Mouse (Mus musculus): Measurements from ENCODE around the gene Pla2g5. TPM values are rescaled to one million over a fixed set of nuclear protein-coding genes. Genes with fewer than 3 reads are reported as not detected.
"Not testable (repeated sequence)": the region's sequence is repeated elsewhere in the genome, so short reads cannot be mapped to it uniquely, and the experiment has no call there.

Pla2g5 gene
- polyA plus RNA-seq (2016; fragmentation: Nextera tagmentation; extraction: Ambion mirVana): not detected in 2 replicates

DNA sequence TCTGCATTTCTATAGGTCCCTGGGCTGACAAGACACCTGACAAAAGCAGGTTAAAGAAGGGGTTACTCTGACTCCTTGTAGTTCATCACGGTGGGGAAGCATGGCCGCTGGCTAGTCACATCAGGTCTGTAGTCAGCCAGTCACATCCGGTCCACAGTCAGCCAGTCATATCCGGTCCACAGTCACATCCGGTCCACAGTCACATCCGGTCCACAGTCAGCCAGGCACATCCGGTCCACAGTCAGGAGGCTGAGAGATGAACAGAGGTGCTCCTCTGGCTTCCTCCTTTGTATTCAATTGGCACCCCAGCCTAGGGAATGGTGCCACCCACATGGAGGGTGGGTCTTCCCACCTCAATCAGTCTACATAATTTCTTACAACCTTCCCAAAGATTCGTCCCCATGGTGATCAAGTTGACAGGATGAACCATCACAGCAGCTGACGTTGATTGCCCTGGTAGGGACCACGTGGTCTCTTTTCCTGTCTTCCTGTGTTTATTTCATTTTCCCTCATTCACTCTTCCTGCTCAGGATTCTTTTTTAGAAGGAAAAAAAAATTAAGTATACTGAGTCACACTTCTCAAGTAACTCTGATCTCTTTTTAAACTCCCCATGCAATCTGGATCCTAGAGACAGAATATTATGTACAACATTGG lies at the start of gene Pla2g5:
Gene Pla2g5 (minus strand): TSS at position 139 of the 655 bp plus-strand sequence.
- H3K4me2 ChIP-seq (replicated peaks): no peak within 1 kb of the TSS
- no peak within 1 kb of the TSS for H3K4me3 ChIP-seq
- WGBS: 74% methylated on average over 10 of the region's 10 CpGs
- no peaks in the 10 kb centered on the region for H3K36me3 ChIP-seq
- H3K27me3 ChIP-seq: no peaks in the 10 kb centered on the region
- H3K9me3 ChIP-seq (replicated peaks): no peaks in the 10 kb centered on the region
- no peak for ATAC-seq (ENCODE audit: low FRiP score)
- no peak within 1 kb of the TSS for H3K9ac ChIP-seq
- H3K4me1 ChIP-seq: peaks cover 6% of the 10 kb centered on the region; the same call in 1 of the 2 replicates
- no peak within 1 kb of the TSS for H3K27ac ChIP-seq

DNA sequence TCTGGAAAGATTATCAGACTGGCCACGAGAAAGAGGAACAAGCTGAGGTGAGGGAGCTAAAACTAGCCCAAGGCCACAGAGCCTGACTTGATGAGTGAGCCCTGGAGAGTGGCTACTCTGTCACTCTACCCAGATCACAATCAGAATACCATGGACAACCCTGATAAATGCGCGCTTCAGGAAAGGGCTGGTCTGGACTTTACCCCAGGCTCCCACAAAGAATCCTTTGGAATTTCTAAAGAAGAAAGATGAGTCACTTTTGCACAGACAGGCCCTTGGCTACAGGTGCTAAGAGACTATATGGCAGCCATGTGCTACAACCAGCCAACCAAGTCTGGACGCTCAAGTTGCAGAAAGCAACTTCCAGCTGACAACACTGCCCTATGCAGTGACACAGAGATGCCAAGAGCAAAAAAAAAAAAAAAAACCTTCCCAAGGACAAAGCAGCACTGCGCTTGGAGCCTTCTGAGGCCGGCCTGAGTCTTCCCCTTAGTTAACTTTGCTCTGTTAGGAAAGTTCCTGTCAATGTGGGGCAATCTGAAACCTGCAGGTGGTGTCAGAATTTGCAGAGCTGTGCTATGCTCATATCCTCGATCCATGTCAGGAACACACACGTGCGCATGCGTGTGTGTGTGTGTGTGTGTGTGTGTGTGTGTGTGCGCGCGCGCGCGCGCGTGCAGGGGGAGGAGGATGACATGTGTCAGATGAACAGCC lies 42.5 kb upstream of the Pla2g5 start:
- H3K4me3 ChIP-seq: no peak overlapping the region
- no peak overlapping the region for H3K27ac ChIP-seq
- no peak overlapping the region for H3K4me2 ChIP-seq (replicated peaks)
- H3K9me3 ChIP-seq (replicated peaks): no peaks in the 10 kb centered on the region
- 96% methylated on average over 18 of the region's 18 CpGs for WGBS
- peaks cover 77% of the 10 kb centered on the region for H3K36me3 ChIP-seq
- H3K9ac ChIP-seq: no peak overlapping the region
- peaks cover 5% of the 10 kb centered on the region for H3K4me1 ChIP-seq
- ATAC-seq (ENCODE audit: low FRiP score): no peak
- no peaks in the 10 kb centered on the region for H3K27me3 ChIP-seq

DNA sequence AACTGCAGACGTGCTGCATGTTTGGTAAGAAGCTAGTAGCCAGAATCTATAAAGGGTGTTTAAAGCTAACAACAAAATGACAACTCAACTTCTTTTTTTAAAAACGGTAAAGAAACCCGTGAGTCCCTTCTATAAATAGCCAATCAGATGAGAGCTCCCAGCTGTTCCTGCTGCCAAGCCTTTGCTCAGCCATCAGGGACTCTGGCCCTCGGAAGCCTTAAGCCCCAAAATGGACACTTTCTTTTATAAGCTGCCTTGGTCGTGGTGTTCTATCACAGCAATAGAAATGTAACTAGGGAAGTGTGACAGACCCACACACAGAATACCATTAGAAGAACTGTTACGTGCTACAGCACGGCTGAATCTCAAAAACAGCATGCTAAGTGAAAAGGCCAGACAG lies 36.1 kb upstream of the Pla2g5 start:
- no peak overlapping the region for H3K27ac ChIP-seq
- H3K4me2 ChIP-seq (replicated peaks): no peak overlapping the region
- no peak overlapping the region for H3K4me3 ChIP-seq
- H3K9me3 ChIP-seq (replicated peaks): no peaks in the 10 kb centered on the region
- no peak for ATAC-seq (ENCODE audit: low FRiP score)
- no peaks in the 10 kb centered on the region; the same call in 1 of the 2 replicates for H3K27me3 ChIP-seq
- H3K36me3 ChIP-seq: peaks cover 84% of the 10 kb centered on the region
- no peaks in the 10 kb centered on the region for H3K4me1 ChIP-seq
- WGBS: 92% methylated on average over 7 of the region's 7 CpGs
- no peak overlapping the region for H3K9ac ChIP-seq

DNA sequence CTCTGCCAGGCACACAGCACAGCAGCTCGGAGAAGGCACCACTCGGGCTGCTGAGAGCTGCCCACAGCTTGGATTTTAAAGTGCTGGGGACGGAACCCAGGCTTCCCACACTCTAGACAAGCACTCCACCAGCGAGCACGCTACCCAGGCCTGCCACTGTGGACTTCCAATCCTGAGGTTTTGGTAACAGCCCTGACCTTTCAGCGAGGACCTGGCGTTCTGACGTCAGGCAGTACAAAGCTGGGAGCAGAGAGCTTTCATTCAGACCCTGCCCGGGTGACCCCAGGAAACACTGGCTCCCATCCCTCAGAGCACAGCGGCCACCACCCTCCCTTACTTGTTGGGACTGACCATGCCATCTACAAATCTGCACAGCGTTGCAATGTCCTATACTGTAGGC lies 30.5 kb upstream of the Pla2g5 start:
- H3K9me3 ChIP-seq (replicated peaks); ATAC-seq (ENCODE audit: low FRiP score); H3K27me3 ChIP-seq; H3K27ac ChIP-seq; H3K4me3 ChIP-seq; H3K9ac ChIP-seq; H3K4me2 ChIP-seq (replicated peaks); H3K4me1 ChIP-seq: not testable (repeated sequence)
- peaks cover 63% of the 10 kb centered on the region for H3K36me3 ChIP-seq
- 92% methylated on average over 11 of the region's 11 CpGs for WGBS

DNA sequence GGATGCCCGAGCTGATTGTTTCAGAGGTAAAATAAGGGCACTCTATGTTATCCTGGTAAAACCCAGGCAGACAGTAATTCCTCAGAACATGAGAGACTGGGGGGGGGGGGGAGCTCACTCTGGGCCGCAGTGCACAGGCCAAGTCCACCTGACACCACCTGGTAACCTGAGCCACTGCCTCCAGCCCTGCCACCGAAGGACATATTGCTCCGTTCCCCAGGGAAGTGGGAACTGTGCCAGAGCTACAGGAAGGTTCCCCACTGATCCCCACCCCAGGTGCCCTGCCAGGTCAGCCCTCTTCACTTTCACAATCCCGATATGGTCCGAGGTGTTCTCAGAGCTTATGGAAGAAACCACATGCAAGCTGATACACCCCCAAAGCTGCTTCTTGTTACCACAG lies 29.4 kb upstream of the Pla2g5 start:
- no peak overlapping the region for H3K27ac ChIP-seq
- 85% methylated on average over 6 of the region's 6 CpGs for WGBS
- H3K9ac ChIP-seq: no peak overlapping the region
- H3K36me3 ChIP-seq: peaks cover 55% of the 10 kb centered on the region
- ATAC-seq (ENCODE audit: low FRiP score): no peak
- H3K4me2 ChIP-seq (replicated peaks): no peak overlapping the region
- H3K4me1 ChIP-seq: no peaks in the 10 kb centered on the region
- no peak overlapping the region for H3K4me3 ChIP-seq
- H3K9me3 ChIP-seq (replicated peaks): no peaks in the 10 kb centered on the region
- H3K27me3 ChIP-seq: no peaks in the 10 kb centered on the region; the same call in 1 of the 2 replicates

DNA sequence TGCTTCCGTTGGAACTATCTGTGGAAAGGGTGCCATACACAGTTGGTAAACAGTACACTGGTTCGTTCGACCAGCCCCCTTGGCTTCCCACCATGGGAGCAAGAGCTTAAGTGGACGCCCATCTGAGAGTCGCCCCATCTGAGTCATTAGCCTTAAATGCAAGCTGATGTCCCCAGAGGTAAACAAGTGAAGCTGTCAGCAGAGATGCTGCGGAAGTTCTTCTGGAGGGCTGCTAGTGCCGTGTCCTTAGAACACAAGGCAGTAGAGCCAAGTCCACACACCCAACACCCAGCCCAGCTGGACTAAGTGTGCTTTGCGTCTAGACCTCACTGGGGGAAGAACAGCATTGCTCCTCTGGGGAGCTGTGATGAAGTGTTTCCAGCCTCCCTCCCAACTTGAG lies 26.4 kb upstream of the Pla2g5 start:
- Histone ChIP-seq H3K27ac (no peak overlapping the region), H3K36me3 (peaks cover 26% of the 10 kb centered on the region), H3K4me3 (no peak overlapping the region), H3K27me3 (no peaks in the 10 kb centered on the region), H3K4me2 (replicated peaks) (no peak overlapping the region), H3K9ac (no peak overlapping the region), H3K9me3 (replicated peaks) (no peaks in the 10 kb centered on the region), H3K4me1 (no peaks in the 10 kb centered on the region)
- no peak for ATAC-seq (ENCODE audit: low FRiP score)
- WGBS: 75% methylated on average over 8 of the region's 8 CpGs

DNA sequence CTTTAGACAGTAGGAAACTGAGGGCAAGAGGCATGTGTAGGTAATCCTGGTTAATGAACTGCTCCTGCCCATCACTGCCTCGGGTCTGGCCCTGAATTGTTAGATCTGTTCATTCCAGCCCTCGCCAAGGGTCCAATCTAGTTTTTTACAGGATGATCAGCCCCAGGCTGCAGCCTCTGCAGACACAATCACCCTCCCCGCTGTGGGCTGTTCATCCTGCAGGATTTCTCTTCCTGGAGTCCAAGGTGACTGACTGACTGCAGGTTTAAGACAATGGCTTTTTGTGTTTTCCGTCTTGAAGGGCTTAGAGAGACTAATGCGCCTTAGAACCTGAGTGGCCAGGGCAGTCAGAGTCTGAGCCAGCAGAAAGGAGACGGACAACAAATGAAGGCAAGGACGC lies 25.9 kb upstream of the Pla2g5 start:
- Histone ChIP-seq H3K27me3 (no peaks in the 10 kb centered on the region), H3K4me2 (replicated peaks) (no peak overlapping the region)
- WGBS: 54% methylated on average over 7 of the region's 7 CpGs

DNA sequence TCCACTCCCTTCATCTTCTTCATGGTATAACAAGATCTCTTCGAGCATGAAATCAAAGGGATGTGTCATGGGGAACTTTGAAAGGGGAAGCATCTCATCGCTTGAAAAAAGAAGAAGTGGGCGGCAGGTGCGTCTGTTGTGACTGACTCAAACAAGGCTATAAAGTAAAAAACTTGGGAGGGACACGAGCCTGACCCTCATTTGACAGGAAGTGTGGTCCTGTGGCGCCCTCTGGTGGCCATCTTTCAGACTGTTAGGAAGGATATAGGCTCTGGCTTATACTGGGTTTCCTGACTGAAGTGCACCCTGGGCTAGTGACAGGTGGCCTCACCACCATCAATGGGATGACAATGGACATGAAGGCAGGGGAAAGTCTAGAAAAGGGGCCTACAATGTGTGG lies 21.0 kb upstream of the Pla2g5 start:
- Histone ChIP-seq H3K27ac (no peak overlapping the region), H3K27me3 (peaks cover 11% of the 10 kb centered on the region; the same call in 1 of the 2 replicates), H3K4me3 (no peak overlapping the region), H3K9me3 (replicated peaks) (no peaks in the 10 kb centered on the region), H3K9ac (no peak overlapping the region), H3K36me3 (no peaks in the 10 kb centered on the region), H3K4me2 (replicated peaks) (no peak overlapping the region), H3K4me1 (peaks cover 9% of the 10 kb centered on the region)
- WGBS: 17% methylated on average over 6 of the region's 6 CpGs
- no peak for ATAC-seq (ENCODE audit: low FRiP score)

More for the DNA sequence above, 25.9 kb upstream of the Pla2g5 start:
- no peaks in the 10 kb centered on the region for H3K9me3 ChIP-seq (replicated peaks)
- H3K4me1 ChIP-seq: no peaks in the 10 kb centered on the region
- no peak overlapping the region for H3K27ac ChIP-seq
- H3K4me3 ChIP-seq: no peak overlapping the region
- no peak for ATAC-seq (ENCODE audit: low FRiP score)
- peaks cover 22% of the 10 kb centered on the region for H3K36me3 ChIP-seq
- no peak overlapping the region for H3K9ac ChIP-seq

DNA sequence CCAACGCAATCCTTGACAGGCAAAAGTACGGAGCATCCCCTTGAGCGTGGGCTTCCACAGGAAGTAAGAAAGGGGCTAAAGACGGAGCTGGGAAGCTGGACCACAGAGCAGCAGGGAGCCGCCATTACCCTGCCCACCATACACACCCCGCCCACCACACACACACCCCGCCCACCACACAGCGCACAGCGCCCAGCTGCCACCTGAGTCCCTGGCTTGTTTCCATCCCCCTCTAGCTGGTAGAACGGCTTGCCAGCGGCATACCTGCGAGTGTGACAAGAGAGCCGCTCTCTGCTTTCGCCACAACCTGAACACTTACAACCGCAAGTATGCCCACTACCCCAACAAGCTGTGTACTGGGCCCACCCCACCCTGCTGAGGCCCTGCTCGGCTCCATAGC lies 18.9 kb upstream of the Pla2g5 start:
- no peaks in the 10 kb centered on the region for H3K36me3 ChIP-seq
- WGBS: 11% methylated on average over 16 of the region's 16 CpGs
- H3K27ac ChIP-seq: no peak overlapping the region
- H3K4me3 ChIP-seq: peak overlapping the region; percentile 1; the same call in 1 of the 2 replicates
- peaks cover 15% of the 10 kb centered on the region for H3K4me1 ChIP-seq
- ATAC-seq (ENCODE audit: low FRiP score): peak; percentile 54; the same call in 1 of the 2 replicates
- H3K27me3 ChIP-seq: peaks cover 11% of the 10 kb centered on the region; the same call in 1 of the 2 replicates
- H3K4me2 ChIP-seq (replicated peaks): peak overlapping the region; percentile 39
- H3K9ac ChIP-seq: peak overlapping the region; percentile 2
- no peaks in the 10 kb centered on the region for H3K9me3 ChIP-seq (replicated peaks)

DNA sequence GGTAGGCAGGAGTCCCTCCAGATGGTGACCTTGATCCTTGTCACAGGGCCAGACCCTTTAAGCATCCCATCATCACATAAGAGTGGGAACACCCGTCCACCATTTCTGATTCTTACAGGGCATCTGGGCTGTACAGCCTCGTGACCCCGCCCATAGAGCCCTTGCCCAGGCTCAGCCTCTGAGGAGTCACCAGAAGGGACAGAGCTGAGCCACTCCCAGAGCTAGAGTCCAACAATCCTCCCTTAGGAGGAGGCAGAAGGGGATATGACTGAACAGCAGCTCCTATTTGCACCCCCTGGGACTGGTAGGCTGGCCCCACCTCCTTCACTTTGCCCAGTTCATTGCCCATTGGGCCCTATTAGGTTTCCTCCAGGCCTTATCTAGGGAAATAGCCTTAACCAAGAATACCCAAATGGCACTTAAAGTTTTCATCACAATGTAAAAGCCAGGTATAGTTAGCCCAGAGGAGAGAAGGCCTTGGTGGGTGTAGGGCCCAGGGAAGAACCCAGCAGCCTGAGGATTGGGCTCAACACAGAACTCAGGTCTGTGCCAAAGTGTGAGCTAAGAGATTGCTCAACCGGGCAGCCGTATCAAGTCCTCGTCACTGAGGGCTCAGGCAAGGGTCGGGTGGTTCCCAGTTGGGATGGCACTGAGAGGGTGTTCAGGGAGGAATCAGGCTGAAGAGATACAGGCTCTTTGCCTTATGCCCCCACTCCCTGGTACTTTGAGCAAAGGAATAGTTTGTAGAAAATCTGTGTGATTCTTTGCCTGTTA lies 17.7 kb upstream of the Pla2g5 start:
- no peak overlapping the region for H3K27ac ChIP-seq
- no peak overlapping the region for H3K9ac ChIP-seq
- H3K9me3 ChIP-seq (replicated peaks): no peaks in the 10 kb centered on the region
- no peak overlapping the region for H3K4me3 ChIP-seq
- ATAC-seq (ENCODE audit: low FRiP score): no peak
- H3K27me3 ChIP-seq: peaks cover 11% of the 10 kb centered on the region; the same call in 1 of the 2 replicates
- H3K4me1 ChIP-seq: peaks cover 15% of the 10 kb centered on the region
- H3K36me3 ChIP-seq: no peaks in the 10 kb centered on the region
- H3K4me2 ChIP-seq (replicated peaks): no peak overlapping the region
- WGBS: 84% methylated on average over 7 of the region's 7 CpGs

DNA sequence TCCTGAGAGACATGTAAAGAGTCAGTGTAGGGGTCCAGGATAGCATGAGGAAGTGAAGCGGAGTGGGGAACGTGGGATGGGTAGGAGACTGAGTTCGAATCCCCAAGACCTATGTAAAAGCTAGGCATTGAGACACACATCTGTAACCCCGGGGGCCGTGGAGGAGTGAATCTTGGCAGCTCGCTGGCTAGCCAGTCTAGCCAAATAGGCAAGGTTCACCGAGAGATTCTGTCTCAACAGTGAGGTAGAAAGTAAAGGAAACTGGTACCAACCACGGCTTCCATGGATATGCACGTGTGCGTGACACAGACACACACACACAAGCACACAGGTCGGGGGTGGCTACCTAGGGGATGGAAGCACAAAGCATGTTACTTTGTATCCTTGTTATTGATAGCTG lies 16.5 kb upstream of the Pla2g5 start:
- ATAC-seq (ENCODE audit: low FRiP score): no peak
- H3K4me2 ChIP-seq (replicated peaks): no peak overlapping the region
- H3K27ac ChIP-seq: no peak overlapping the region
- H3K9ac ChIP-seq: no peak overlapping the region
- H3K36me3 ChIP-seq: no peaks in the 10 kb centered on the region
- H3K9me3 ChIP-seq (replicated peaks): no peaks in the 10 kb centered on the region
- H3K27me3 ChIP-seq: peaks cover 11% of the 10 kb centered on the region; the same call in 1 of the 2 replicates
- WGBS: 86% methylated on average over 11 of the region's 11 CpGs
- H3K4me3 ChIP-seq: no peak overlapping the region
- peaks cover 15% of the 10 kb centered on the region for H3K4me1 ChIP-seq

DNA sequence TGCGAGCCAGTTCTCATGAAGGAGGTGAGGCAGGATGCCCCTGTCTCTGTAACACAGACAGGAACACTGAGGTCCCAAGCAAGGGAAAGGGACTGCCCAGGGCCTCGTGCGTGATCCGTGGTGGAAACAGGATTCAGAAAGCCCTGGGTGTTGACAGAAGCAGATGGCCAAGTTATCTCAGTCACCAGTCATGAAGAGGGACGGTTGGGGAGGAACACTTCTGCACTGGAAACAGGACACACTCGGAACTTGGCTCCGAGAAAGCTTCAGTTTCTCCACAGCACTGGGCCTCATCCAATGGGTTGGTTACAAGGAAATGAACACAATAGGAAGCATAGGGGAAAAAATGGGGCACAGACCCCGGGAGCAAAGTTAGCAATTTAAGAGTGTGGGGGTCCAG lies 15.5 kb upstream of the Pla2g5 start:
- Histone ChIP-seq H3K9ac (no peak overlapping the region), H3K9me3 (replicated peaks) (no peaks in the 10 kb centered on the region), H3K4me3 (no peak overlapping the region), H3K27ac (no peak overlapping the region), H3K36me3 (no peaks in the 10 kb centered on the region), H3K4me2 (replicated peaks) (no peak overlapping the region), H3K27me3 (peaks cover 11% of the 10 kb centered on the region; the same call in 1 of the 2 replicates), H3K4me1 (peaks cover 15% of the 10 kb centered on the region)
- 64% methylated on average over 8 of the region's 8 CpGs for WGBS
- no peak for ATAC-seq (ENCODE audit: low FRiP score)

Data from hindbrain, embryonic 12.5 days (tissue).